8 mouse cellular contexts compared by ENCODE assay signal in genomic region chr8:120491166-120491793, GRCm38 (mm10).
DNase-seq lines count a peak whose midpoint lies in the region; ATAC-seq lines count a peak whose summit lies in the region.

No protein-coding gene starts in this region.

- WGBS in lung, embryonic 15.5 days = 65% methylated on average over 5 of the region's 5 CpGs
- WGBS in forebrain, embryonic 13.5 days = 64% methylated on average over 5 of the region's 5 CpGs
- WGBS in limb, embryonic 12.5 days = 67% methylated on average over 5 of the region's 5 CpGs
- WGBS in stomach, embryonic 15.5 days = 65% methylated on average over 5 of the region's 5 CpGs

- ATAC-seq in lung, embryonic 15.5 days (ENCODE audit: borderline replicate concordance, extremely low read depth, low FRiP score, low TSS enrichment) = no peak
- ATAC-seq in forebrain, embryonic 13.5 days = no peak
- no peak for ATAC-seq in limb, embryonic 12.5 days (ENCODE audit: insufficient number of reproducible peaks, insufficient read depth, low FRiP score, low TSS enrichment, low read depth)
- no peak for ATAC-seq in stomach, embryonic 15.5 days (ENCODE audit: insufficient read depth, low FRiP score, low read depth)

- H3K9me3 ChIP-seq in lung, embryonic 15.5 days = no peaks in the 10 kb centered on the region
- H3K9me3 ChIP-seq in forebrain, embryonic 13.5 days (replicated peaks) = no peaks in the 10 kb centered on the region
- H3K9me3 ChIP-seq in limb, embryonic 12.5 days = no peaks in the 10 kb centered on the region
- H3K9me3 ChIP-seq in stomach, embryonic 15.5 days = no peaks in the 10 kb centered on the region

- DNase-seq in lung, postnatal 36 days = no peak
- DNase-seq in thymus, postnatal 36 days = no peak
- no peak for DNase-seq in gastrocnemius, postnatal 4 days (ENCODE audit: low spot score in 2 of 2)
- no peak for DNase-seq in gastrocnemius, postnatal 36 days

- no peaks in the 10 kb centered on the region for H3K27me3 ChIP-seq in lung, embryonic 15.5 days
- H3K27me3 ChIP-seq in forebrain, embryonic 13.5 days = no peaks in the 10 kb centered on the region
- peaks cover 61% of the 10 kb centered on the region for H3K27me3 ChIP-seq in limb, embryonic 12.5 days
- no peaks in the 10 kb centered on the region for H3K27me3 ChIP-seq in stomach, embryonic 15.5 days (replicated peaks)

- peak overlapping the region; percentile 95 for H3K27ac ChIP-seq in lung, embryonic 15.5 days
- H3K27ac ChIP-seq in forebrain, embryonic 13.5 days = peak overlapping the region; percentile 100; the same call in 1 of the 2 replicates
- no peak overlapping the region for H3K27ac ChIP-seq in limb, embryonic 12.5 days
- H3K27ac ChIP-seq in stomach, embryonic 15.5 days = peak overlapping the region; percentile 91

- no peak overlapping the region for H3K9ac ChIP-seq in lung, embryonic 15.5 days
- peak overlapping the region; percentile 98 for H3K9ac ChIP-seq in forebrain, embryonic 13.5 days
- H3K9ac ChIP-seq in limb, embryonic 12.5 days (replicated peaks) = no peak overlapping the region
- peak overlapping the region; percentile 1; the same call in 1 of the 2 replicates for H3K9ac ChIP-seq in stomach, embryonic 15.5 days

- H3K4me1 ChIP-seq in lung, embryonic 15.5 days = peaks cover 76% of the 10 kb centered on the region
- H3K4me1 ChIP-seq in forebrain, embryonic 13.5 days = peaks cover 81% of the 10 kb centered on the region
- H3K4me1 ChIP-seq in limb, embryonic 12.5 days (replicated peaks) = peaks cover 90% of the 10 kb centered on the region
- H3K4me1 ChIP-seq in stomach, embryonic 15.5 days = peaks cover 68% of the 10 kb centered on the region

- H3K4me2 ChIP-seq in lung, embryonic 15.5 days = peak overlapping the region; percentile 98
- peak overlapping the region; percentile 94 for H3K4me2 ChIP-seq in forebrain, embryonic 13.5 days
- peak overlapping the region; percentile 99; the same call in 1 of the 2 replicates for H3K4me2 ChIP-seq in limb, embryonic 12.5 days
- H3K4me2 ChIP-seq in stomach, embryonic 15.5 days = peak overlapping the region; percentile 99

- H3K4me3 ChIP-seq in lung, embryonic 15.5 days = 0 out of 2 replicates have a peak overlapping the region, but pooled peaks have one; percentile 79
- peak overlapping the region; percentile 95 for H3K4me3 ChIP-seq in forebrain, embryonic 13.5 days
- no peak overlapping the region for H3K4me3 ChIP-seq in limb, embryonic 12.5 days (replicated peaks)
- H3K4me3 ChIP-seq in stomach, embryonic 15.5 days (replicated peaks) = peak overlapping the region; percentile 71

- no peaks in the 10 kb centered on the region for H3K36me3 ChIP-seq in lung, embryonic 15.5 days
- H3K36me3 ChIP-seq in forebrain, embryonic 13.5 days (ENCODE audit: poor library complexity, severe bottlenecking) = no peaks in the 10 kb centered on the region
- no peaks in the 10 kb centered on the region for H3K36me3 ChIP-seq in limb, embryonic 12.5 days
- H3K36me3 ChIP-seq in stomach, embryonic 15.5 days = no peaks in the 10 kb centered on the region

- intact Hi-C loops in gastrocnemius, postnatal 36 days (cut with DNase I) = no loop called here

Comparison
In these comparisons a context has a peak if more than half of its experiments do, and no peak if none do; other contexts are left out.
1. H3K9ac ChIP-seq: peak in forebrain, embryonic 13.5 days (single experiment) and stomach, embryonic 15.5 days (single experiment); none in lung, embryonic 15.5 days (single experiment) and limb, embryonic 12.5 days (single experiment).
2. Peak in every context shown above with its lines, with median percentiles within 50 percentile points of each other: H3K4me2 ChIP-seq.